Mouse (Mus musculus): ENCODE results near the gene Snx9.

Gene Snx9

GRCm38 (mm10) chr17:5968562-5968961 is 127.4 kb downstream of the Snx9 start:
- no peak for DNase-seq (ENCODE audit: low spot score in 2 of 2)

- DNase-seq (ENCODE audit: low spot score in 2 of 2) = no peak
Observed at GRCm38 (mm10) chr17:5969246-5969645, 128.1 kb downstream of the Snx9 start.

- DNase-seq (ENCODE audit: low spot score in 2 of 2) = no peak
Observed at GRCm38 (mm10) chr17:5970298-5970821, 129.2 kb downstream of the Snx9 start.

GRCm38 (mm10) chr17:5973536-5973935 is 132.4 kb downstream of the Snx9 start:
- no peak for DNase-seq (ENCODE audit: low spot score in 2 of 2)

- DNase-seq (ENCODE audit: low spot score in 2 of 2) = peak; percentile 81 to 88
Observed at GRCm38 (mm10) chr17:5975099-5975977, 134.2 kb downstream of the Snx9 start.

GRCm38 (mm10) chr17:5976221-5977055 is 135.3 kb downstream of the Snx9 start:
- DNase-seq (ENCODE audit: low spot score in 2 of 2) = peak; percentile 57 to 64

- peak in 1 of 2 experiments; percentile 28 for DNase-seq (ENCODE audit: low spot score in 2 of 2)
Observed at GRCm38 (mm10) chr17:5977056-5977920, 136.2 kb downstream of the Snx9 start.

GRCm38 (mm10) chr17:5977921-5978504 is 136.9 kb downstream of the Snx9 start:
- DNase-seq (ENCODE audit: low spot score in 2 of 2) = no peak

GRCm38 (mm10) chr17:5978505-5979077 is 137.5 kb downstream of the Snx9 start:
- no peak for DNase-seq (ENCODE audit: low spot score in 2 of 2)

- no peak for DNase-seq (ENCODE audit: low spot score in 2 of 2)
Observed at GRCm38 (mm10) chr17:5980860-5981259, 139.7 kb downstream of the Snx9 start.

All from frontal cortex, postnatal 36 days (tissue).